Mouse (Mus musculus) induced T-regulatory cell, adult 2 months (primary cell): ENCODE data around the gene Pdk1.
"Not testable (repeated sequence)": the region's sequence is repeated elsewhere in the genome, so short reads cannot be mapped to it uniquely, and the experiment has no call there.

Experiments used
- DNase-seq: peaks from one replicate; pipeline ENCODE4 v3.0.0-alpha.2; 2012; ENCODE audit warnings: low read depth

Gene Pdk1

DNA sequence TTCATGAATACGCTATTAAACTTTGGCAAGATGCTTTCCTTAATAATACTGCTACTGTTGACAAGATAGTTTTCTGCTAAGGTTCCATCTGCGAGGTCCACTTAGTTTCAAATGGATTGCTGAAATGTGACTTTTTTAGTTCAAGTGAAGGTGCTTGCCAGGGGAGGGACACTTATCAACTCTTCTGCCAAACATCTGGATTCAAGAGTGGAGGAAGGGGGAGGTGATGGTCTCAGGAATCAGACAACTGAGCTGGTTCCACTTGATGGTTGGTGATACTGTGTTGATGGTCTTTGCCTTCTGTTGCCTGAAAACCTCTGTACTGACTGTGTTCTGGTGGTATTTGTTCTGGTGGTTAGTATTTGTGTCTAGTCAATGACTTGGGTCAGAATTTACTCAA, 1.4 kb downstream of the Pdk1 start:
- no peak for DNase-seq

- no peak for DNase-seq
These were observed 1.8 kb downstream of the Pdk1 start for GRCm38 (mm10) chr2:71874836-71875235.

DNA sequence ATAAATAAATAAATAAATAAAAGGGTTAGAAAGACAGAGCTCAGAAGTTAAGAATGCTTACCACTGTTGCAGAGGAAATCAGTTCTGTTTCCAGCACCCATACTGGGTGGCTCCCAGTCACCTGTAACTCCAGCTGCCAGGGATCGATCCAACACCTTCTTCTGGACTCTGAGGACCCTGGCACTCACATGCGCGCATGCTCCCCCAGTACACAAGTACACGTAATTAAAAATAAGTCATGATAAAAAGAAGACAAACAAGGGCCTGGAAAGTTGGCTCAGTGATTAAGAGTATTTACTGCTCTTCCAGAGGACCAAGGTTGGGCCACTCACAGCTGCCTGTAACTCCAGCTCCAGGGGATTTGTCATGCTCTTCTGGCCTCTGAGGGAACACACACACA, 4.8 kb downstream of the Pdk1 start:
- DNase-seq, result no peak

DNA sequence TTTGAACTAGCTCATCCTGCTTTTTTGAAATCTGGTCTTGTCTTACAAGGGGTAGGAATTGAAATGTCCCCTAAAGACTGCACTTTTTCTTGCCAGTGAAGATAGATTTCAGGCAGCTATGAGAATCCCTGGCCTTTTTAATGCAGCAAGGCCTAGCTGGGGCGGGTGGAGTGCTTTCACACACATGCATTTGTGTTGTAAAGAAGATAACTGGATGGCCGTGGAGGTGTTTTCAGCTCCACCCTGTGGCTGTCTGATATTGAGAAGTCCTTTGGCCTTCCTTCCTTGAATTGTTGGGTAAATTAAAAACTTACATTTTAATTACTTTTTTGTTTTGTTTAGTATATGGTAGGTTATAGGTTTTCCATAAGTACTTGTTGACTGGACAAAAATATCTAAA, 5.4 kb downstream of the Pdk1 start:
- DNase-seq, result no peak

DNA sequence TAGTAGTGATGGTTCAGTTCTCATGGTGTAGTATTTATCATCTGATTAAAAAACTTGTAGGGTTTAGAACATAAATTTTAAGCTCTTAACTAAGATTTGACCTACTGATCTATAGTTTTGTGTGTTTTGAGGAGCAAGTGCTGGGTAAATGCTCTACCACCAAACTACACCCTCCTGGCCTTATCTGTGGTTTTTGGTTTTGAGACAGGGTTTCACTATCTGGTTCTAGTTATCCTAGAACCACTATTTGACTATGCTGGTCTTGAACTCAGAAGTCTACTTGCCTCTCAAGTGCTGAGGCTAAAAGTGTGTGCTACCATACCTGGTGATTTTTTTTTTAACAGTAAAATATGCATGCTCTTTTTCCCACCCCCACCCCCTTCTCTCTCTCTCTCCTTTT, 5.9 kb downstream of the Pdk1 start:
- DNase-seq, result no peak

- DNase-seq, result no peak
These were observed 10.1 kb downstream of the Pdk1 start for GRCm38 (mm10) chr2:71882914-71883651.

- no peak for DNase-seq
These were observed 14.2 kb downstream of the Pdk1 start for GRCm38 (mm10) chr2:71887269-71887668.

DNA sequence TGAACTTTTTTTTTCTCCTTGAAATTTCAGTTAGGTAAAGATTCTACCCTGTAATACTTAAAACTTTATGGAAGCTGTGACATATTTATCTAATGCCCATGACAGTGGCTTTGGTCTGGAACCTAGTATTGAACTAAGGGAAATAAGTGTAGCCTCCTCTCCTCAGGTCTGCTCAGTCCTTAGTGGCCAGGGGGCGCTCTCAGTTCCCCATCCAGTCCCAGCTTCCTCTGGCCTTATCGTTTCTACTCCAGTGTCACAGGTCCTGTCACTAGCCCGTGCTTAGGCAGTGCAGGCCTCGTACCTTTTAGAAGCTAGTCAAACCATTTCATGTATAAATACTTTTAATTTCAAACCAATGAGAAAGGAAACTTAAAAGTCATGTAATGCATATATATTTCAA, 15.4 kb downstream of the Pdk1 start:
- no peak for DNase-seq

GRCm38 (mm10) chr2:71891536-71891935, 18.5 kb downstream of the Pdk1 start:
- DNase-seq, result no peak

GRCm38 (mm10) chr2:71892741-71893349, 19.8 kb downstream of the Pdk1 start:
- no peak for DNase-seq

DNA sequence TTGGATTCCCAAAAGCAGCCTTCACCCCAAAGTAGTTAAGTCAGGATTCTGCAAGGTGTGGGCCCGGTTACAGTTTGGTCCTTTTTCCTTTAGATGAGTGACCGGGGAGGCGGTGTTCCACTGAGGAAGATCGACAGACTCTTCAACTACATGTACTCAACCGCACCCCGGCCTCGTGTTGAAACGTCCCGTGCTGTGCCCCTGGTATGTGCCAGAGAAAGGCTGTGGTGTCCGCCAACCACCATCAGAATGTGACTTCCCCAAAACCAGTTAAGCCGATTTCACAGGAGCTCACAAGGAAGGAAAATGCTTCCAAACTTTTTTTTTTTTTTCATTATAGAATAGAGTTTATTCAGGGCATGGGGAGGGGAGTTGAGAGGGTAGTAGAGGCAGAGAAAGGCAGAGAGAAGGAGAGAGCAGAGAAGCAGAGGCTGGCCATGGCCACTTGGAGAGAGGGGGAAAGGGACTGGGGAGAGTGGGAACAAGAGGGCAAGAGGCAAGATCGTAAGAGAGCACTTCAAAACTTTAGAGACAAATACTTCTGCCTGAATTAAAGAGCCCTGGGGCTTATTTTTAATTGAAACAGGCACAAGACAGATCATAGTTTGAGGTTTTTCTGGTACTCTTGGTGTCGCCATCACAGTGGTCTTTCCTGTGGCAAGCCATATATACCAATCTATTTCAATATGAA, 22.7 kb downstream of the Pdk1 start:
- DNase-seq, result no peak

DNA sequence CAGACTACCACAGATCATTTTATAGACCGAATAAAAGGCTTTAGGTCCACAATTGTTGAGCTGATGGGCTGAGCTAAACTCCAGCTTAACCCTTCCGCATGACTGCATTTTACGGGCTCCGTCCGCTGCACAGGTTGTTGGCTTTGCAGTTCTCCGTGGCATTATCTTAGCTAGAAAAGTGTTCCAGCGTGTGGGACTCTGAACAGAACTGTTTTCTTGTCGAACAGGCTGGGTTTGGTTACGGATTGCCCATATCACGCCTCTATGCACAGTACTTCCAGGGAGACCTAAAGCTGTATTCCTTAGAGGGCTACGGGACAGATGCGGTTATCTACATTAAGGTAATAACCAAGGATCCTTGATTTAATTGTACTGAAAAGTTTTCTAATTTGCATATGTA, 24.4 kb downstream of the Pdk1 start:
- no peak for DNase-seq

GRCm38 (mm10) chr2:71898335-71898856, 25.4 kb downstream of the Pdk1 start:
- DNase-seq, result peak; percentile 76

DNA sequence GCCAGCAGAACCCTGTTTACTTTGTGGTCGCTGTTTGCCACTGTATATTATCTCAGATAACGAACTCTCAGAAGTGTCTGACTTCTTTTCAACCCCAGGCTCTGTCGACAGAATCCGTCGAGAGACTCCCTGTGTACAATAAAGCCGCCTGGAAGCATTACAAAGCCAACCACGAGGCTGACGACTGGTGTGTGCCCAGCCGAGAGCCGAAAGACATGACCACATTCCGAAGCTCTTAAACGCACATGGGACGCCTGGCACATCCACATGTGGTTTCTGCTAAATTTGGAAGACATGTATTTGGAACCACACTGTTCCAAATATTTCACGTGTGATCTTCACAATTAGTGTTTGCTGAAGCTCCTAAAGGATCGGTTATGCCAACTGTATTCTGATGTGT, 26.9 kb downstream of the Pdk1 start:
- DNase-seq, result no peak

DNA sequence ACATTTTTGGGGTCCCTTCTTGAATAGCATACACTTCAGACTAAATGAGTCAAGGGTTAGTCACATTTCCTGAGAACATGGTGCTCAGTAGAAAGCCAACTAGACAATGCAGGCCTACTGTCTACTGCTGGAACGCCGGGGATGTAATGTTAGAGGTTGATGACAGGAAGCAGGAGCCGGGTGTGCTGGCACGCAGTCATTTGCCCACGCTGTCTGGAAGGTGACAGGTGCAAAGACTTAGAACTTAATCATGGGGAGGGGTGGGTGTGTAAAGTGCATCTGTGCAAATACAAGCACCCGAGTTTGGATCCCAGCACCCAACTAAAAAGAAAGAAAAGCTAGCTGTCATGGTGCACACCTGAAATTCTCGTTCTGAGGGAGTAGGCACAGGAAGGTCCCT, 32.1 kb downstream of the Pdk1 start:
- no peak for DNase-seq

DNA sequence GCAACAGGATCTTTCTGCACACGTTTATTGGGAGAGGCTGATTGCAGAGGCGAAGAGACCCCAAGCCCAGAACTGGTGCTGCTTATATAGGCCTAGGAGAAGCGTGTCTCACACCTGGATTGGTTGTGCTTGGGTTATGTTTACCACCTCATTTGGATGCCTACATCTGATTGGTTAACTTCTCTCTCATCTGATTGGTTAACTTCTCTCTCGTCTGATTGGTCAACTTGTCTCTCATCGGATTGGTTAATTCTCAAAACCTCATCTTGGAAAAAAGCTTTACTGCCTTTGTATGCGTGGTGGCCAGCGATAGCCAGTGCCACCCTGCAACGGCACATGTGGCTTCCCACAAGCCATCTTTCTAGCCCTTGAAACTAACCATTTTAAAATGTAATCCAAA, 33.3 kb downstream of the Pdk1 start:
- not testable (repeated sequence) for DNase-seq

DNA sequence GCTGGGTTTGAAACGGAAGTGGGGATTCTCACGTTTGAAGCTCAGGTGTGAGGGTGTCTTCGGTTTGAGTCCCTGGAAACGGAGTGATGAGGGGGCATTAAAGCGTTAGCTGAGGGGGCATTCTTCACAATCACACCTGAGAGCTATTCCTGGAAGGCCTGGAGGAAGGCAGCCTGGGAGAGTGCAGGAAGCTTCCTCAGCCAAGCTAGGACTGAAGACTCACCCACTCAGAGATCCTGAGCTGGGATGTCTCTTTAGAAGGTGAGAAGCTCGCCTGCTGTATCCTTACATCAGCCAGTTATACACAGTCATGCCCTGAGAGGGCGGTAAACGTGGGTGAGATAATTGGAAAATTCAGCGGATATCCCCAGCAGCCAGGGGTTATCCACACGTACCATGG, 40.9 kb downstream of the Pdk1 start:
- DNase-seq, result no peak

DNA sequence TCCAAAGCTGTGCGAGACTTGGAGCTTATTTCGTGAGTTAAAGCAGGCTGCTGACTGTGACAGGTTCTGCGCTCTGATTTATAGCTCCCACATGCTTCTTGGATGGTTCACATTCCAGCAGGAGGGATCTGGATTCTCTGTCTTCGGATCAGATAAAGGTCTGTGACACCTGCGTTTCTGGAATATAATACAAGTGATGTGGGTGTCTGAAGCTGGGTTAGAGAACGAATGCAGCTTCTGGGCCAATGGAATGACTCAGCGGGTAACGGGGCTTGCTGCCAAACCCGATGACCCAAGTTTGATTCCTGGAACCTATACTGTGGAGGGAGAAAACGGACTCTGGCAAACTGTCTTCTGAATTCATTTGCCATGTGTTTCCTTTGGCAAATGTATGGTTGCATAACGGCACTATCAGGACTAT, 46.2 kb downstream of the Pdk1 start:
- no peak for DNase-seq

DNA sequence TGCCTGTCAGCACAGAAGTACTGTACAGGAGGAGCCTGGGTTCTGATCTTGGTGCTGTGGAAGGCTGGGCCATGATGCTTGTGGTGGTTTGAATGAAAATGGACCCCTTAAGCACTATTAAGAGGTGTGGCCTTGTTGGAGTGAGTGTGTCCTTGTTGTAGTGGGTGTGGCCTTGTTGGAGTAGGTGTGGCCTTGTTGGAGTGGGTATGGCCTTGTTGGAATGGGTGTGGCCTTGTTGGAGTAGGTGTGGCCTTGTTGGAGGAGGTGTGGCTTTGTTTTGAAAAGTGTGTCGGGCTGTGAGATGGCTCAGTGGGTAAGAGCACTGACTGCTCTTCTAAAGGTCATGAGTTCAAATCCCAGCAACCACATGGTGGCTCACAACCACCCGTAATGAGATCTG, 51.9 kb downstream of the Pdk1 start:
- DNase-seq, result not testable (repeated sequence)

GRCm38 (mm10) chr2:71934046-71934445, 61.0 kb downstream of the Pdk1 start:
- no peak for DNase-seq

GRCm38 (mm10) chr2:71936711-71937110, 63.7 kb downstream of the Pdk1 start:
- DNase-seq, result no peak

GRCm38 (mm10) chr2:71937649-71938308, 64.8 kb downstream of the Pdk1 start:
- no peak for DNase-seq
